7 mouse cellular contexts compared by ENCODE assay signal in genomic region chr13:98534190-98534912, GRCm38 (mm10). TPM values are rescaled to one million over a fixed set of nuclear protein-coding genes. Genes with fewer than 3 reads are reported as not detected.
DNase-seq lines count a peak whose midpoint lies in the region; ATAC-seq lines count a peak whose summit lies in the region.

No protein-coding gene starts in this region.

- H3K27ac ChIP-seq in forebrain, embryonic 14.5 days (ENCODE audit: low read depth, low read length) = no peak overlapping the region
- H3K27ac ChIP-seq in hindbrain, embryonic 15.5 days (replicated peaks) = 0 out of 2 replicates have a peak overlapping the region, but pooled peaks have one; percentile 0

- H3K4me2 ChIP-seq in forebrain, embryonic 14.5 days (ENCODE audit: low read length) = peak overlapping the region; percentile 39
- peak overlapping the region; percentile 44 for H3K4me2 ChIP-seq in hindbrain, embryonic 15.5 days

- ATAC-seq in forebrain, embryonic 14.5 days = peak; percentile 86
- ATAC-seq in hindbrain, embryonic 15.5 days (ENCODE audit: low FRiP score, low read depth) = peak; percentile 67; the same call in 1 of the 2 replicates

- no peak overlapping the region for H3K4me3 ChIP-seq in forebrain, embryonic 14.5 days (ENCODE audit: low read depth, low read length)
- peak overlapping the region; percentile 1; the same call in 1 of the 2 replicates for H3K4me3 ChIP-seq in hindbrain, embryonic 15.5 days

- H3K4me1 ChIP-seq in forebrain, embryonic 14.5 days (ENCODE audit: control insufficient read depth, insufficient read depth, low read length) = peaks cover 15% of the 10 kb centered on the region
- H3K4me1 ChIP-seq in hindbrain, embryonic 15.5 days (replicated peaks) = peaks cover 16% of the 10 kb centered on the region

- DNase-seq in Muller cell, postnatal 12 days (ENCODE audit: inconsistent ontology term) = peak; percentile 87
- peak; percentile 82 for DNase-seq in adrenal gland, adult 2 months
- peak; percentile 85 for DNase-seq in forebrain, embryonic 14.5 days (ENCODE audit: low spot score)
- DNase-seq in lung, adult 18-20 months = peak; percentile 29 to 60
- DNase-seq in ovary, postnatal 14 days (ENCODE audit: low spot score) = peak; percentile 38
- DNase-seq in c-Kit-positive CD71-positive TER-119-positive erythroid progenitor cells, embryonic 14.5 days (ENCODE audit: low spot score) = no peak

- H3K9ac ChIP-seq in forebrain, embryonic 14.5 days (ENCODE audit: low read length) = no peak overlapping the region
- H3K9ac ChIP-seq in hindbrain, embryonic 15.5 days = no peak overlapping the region

- H3K9me3 ChIP-seq in forebrain, embryonic 14.5 days (replicated peaks; ENCODE audit: control insufficient read depth, low read length) = no peaks in the 10 kb centered on the region
- peaks cover 5% of the 10 kb centered on the region; the same call in 1 of the 2 replicates for H3K9me3 ChIP-seq in hindbrain, embryonic 15.5 days

- peaks cover 57% of the 10 kb centered on the region for H3K27me3 ChIP-seq in forebrain, embryonic 14.5 days (replicated peaks; ENCODE audit: control insufficient read depth, insufficient read depth, low read length)
- 0 out of 2 replicates have a peak, but pooled peaks cover 8% of the 10 kb centered on the region for H3K27me3 ChIP-seq in hindbrain, embryonic 15.5 days

- WGBS in forebrain, embryonic 14.5 days = 14% methylated on average over 18 of the region's 18 CpGs
- WGBS in hindbrain, embryonic 15.5 days = 28% methylated on average over 18 of the region's 18 CpGs

- H3K36me3 ChIP-seq in forebrain, embryonic 14.5 days (ENCODE audit: control insufficient read depth, insufficient read depth, low read length) = no peaks in the 10 kb centered on the region
- H3K36me3 ChIP-seq in hindbrain, embryonic 15.5 days = no peaks in the 10 kb centered on the region

RNA-seq across cellular contexts. Expression of gene Gm10320, which starts 42.5 kb away (rescaled TPM):
- total RNA-seq in adrenal gland, adult 2 months (2021) = not detected
- 1.3 and 1.9 TPM in 2 replicates for polyA plus RNA-seq in adrenal gland, adult 2 months (2012; rRNA removed)
- polyA plus RNA-seq in forebrain, embryonic 14.5 days (2014; fragmentation: Nextera tagmentation; extraction: Ambion mirVana) = 0.85 and 1.3 TPM in 2 replicates
- polyA plus RNA-seq in hindbrain, embryonic 15.5 days (2015; fragmentation: Nextera tagmentation; extraction: Ambion mirVana) = 0.86 and 1.3 TPM in 2 replicates
